Comparison of ENCODE assay signal across 8 mouse cellular contexts in genomic region chr7:29983340-29983689, GRCm38 (mm10). TPM values are rescaled to one million over a fixed set of nuclear protein-coding genes. Genes with fewer than 3 reads are reported as not detected.
DNase-seq lines count a peak whose midpoint lies in the region; ATAC-seq and TF ChIP-seq lines count a peak whose summit lies in the region.

No protein-coding gene starts in this region.

- H3K36me3 ChIP-seq in kidney, adult 2 months (ENCODE audit: control insufficient read depth, insufficient read depth, low read length), result no peaks in the 10 kb centered on the region
- peaks cover 22% of the 10 kb centered on the region for H3K36me3 ChIP-seq in hindbrain, embryonic 14.5 days (replicated peaks; ENCODE audit: control insufficient read depth, insufficient read depth)
- peaks cover 6% of the 10 kb centered on the region for H3K36me3 ChIP-seq in midbrain, embryonic 15.5 days (replicated peaks)

- peak overlapping the region; percentile 55 for H3K4me2 ChIP-seq in hindbrain, embryonic 14.5 days (replicated peaks)
- peak overlapping the region; percentile 70 for H3K4me2 ChIP-seq in midbrain, embryonic 15.5 days

- no peak for DNase-seq in kidney, adult 2 months
- no peak for DNase-seq in kidney, postnatal 36 days
- peak; percentile 18 for DNase-seq in c-Kit-positive CD71-negative TER-119-negative erythroid progenitor cells, embryonic 14.5 days (ENCODE audit: low read depth)
- DNase-seq in hindbrain, embryonic 14.5 days (ENCODE audit: low spot score), result no peak
- DNase-seq in embryo, embryonic 9.5 days (ENCODE audit: extremely low spot score), result no peak
- no peak for DNase-seq in spleen, postnatal 10 days (ENCODE audit: low spot score in 2 of 2)

- no peak for TF ChIP-seq CTCF in kidney, adult 2 months (conservative IDR thresholded peaks at IDR 0.05; ENCODE audit: insufficient read depth, insufficient read length, low read depth, low read length)

- ATAC-seq in hindbrain, embryonic 14.5 days (ENCODE audit: low FRiP score), result no peak
- ATAC-seq in midbrain, embryonic 15.5 days (replicated peaks), result no peak; the same call in 1 of the 2 replicates
- ATAC-seq in activated CD4-positive, CD25-positive, alpha-beta regulatory T cell, adult 4 months, result no peak

- H3K27ac ChIP-seq in kidney, adult 2 months (ENCODE audit: insufficient read depth, low read depth, low read length), result peak overlapping the region; percentile 66
- H3K27ac ChIP-seq in hindbrain, embryonic 14.5 days, result peak overlapping the region; percentile 86
- H3K27ac ChIP-seq in midbrain, embryonic 15.5 days, result peak overlapping the region; percentile 88

- 0 out of 2 replicates have a peak, but pooled peaks cover 8% of the 10 kb centered on the region for H3K4me1 ChIP-seq in kidney, adult 2 months (ENCODE audit: control insufficient read depth, insufficient read depth, low read length)
- H3K4me1 ChIP-seq in hindbrain, embryonic 14.5 days (replicated peaks; ENCODE audit: control insufficient read depth, insufficient read depth, low read length), result peaks cover 19% of the 10 kb centered on the region
- H3K4me1 ChIP-seq in midbrain, embryonic 15.5 days, result peaks cover 19% of the 10 kb centered on the region

- H3K27me3 ChIP-seq in kidney, adult 2 months (replicated peaks; ENCODE audit: control insufficient read depth, insufficient read depth, low read length), result no peaks in the 10 kb centered on the region
- no peaks in the 10 kb centered on the region for H3K27me3 ChIP-seq in hindbrain, embryonic 14.5 days (ENCODE audit: control insufficient read depth, insufficient read depth, low read length)
- no peaks in the 10 kb centered on the region for H3K27me3 ChIP-seq in midbrain, embryonic 15.5 days (replicated peaks)

- 0% methylated on average over 8 of the region's 8 CpGs for WGBS in kidney, adult 2 months
- WGBS in hindbrain, embryonic 14.5 days, result 0% methylated on average over 8 of the region's 8 CpGs
- 0% methylated on average over 8 of the region's 8 CpGs for WGBS in midbrain, embryonic 15.5 days

- peak overlapping the region; percentile 86 for H3K9ac ChIP-seq in hindbrain, embryonic 14.5 days
- peak overlapping the region; percentile 94 for H3K9ac ChIP-seq in midbrain, embryonic 15.5 days

- peak overlapping the region; percentile 58 for H3K4me3 ChIP-seq in kidney, adult 2 months (ENCODE audit: insufficient read depth, low read depth, low read length)
- H3K4me3 ChIP-seq in hindbrain, embryonic 14.5 days (replicated peaks; ENCODE audit: low read length), result peak overlapping the region; percentile 96
- H3K4me3 ChIP-seq in midbrain, embryonic 15.5 days, result peak overlapping the region; percentile 98

- no peak for TF ChIP-seq POLR2A in kidney, adult 2 months (IDR thresholded peaks at IDR 0.05; ENCODE audit: low read depth, low read length)

- no peaks in the 10 kb centered on the region for H3K9me3 ChIP-seq in hindbrain, embryonic 14.5 days (ENCODE audit: control insufficient read depth, low read length)
- no peaks in the 10 kb centered on the region for H3K9me3 ChIP-seq in midbrain, embryonic 15.5 days

RNA-seq across cellular contexts. Expression of gene Zfp568, which starts 0.4 kb away (rescaled TPM):
- 4.5 and 5.0 TPM in 2 replicates for polyA plus RNA-seq in kidney, adult 2 months (2012; rRNA removed)
- 4.3 and 4.5 TPM in 2 replicates for polyA plus RNA-seq in hindbrain, embryonic 14.5 days (2014; fragmentation: Nextera tagmentation; extraction: Ambion mirVana)
- 6.0 and 7.0 TPM in 2 replicates for polyA plus RNA-seq in midbrain, embryonic 15.5 days (2015; fragmentation: Nextera tagmentation; extraction: Ambion mirVana)
- polyA plus RNA-seq in activated CD4-positive, CD25-positive, alpha-beta regulatory T cell, adult 4 months (2017; shearing (Covaris generic)), result 1 to 10 TPM; 1.0 to 1.5 TPM

RNA-seq across cellular contexts. Expression of gene Zfp74, which starts 29.4 kb away (rescaled TPM):
- 4.7 and 5.0 TPM in 2 replicates for polyA plus RNA-seq in kidney, adult 2 months (2012; rRNA removed)
- polyA plus RNA-seq in hindbrain, embryonic 14.5 days (2014; fragmentation: Nextera tagmentation; extraction: Ambion mirVana), result 17.7 and 23.0 TPM in 2 replicates
- polyA plus RNA-seq in midbrain, embryonic 15.5 days (2015; fragmentation: Nextera tagmentation; extraction: Ambion mirVana), result 23.4 and 24.2 TPM in 2 replicates
- polyA plus RNA-seq in activated CD4-positive, CD25-positive, alpha-beta regulatory T cell, adult 4 months (2017; shearing (Covaris generic)), result 1 to 10 TPM; 4.0 to 4.5 TPM
